In genomic region chr9:111145497-111146190, GRCm38 (mm10) we compare ENCODE assay signal across 20 mouse cellular contexts. TPM values are rescaled to one million over a fixed set of nuclear protein-coding genes. Genes with fewer than 3 reads are reported as not detected.
A peak's percentile ranks its signal among the peaks of the same experiment; 100 is the strongest.
DNase-seq lines count a peak whose midpoint lies in the region; ATAC-seq and TF ChIP-seq lines count a peak whose summit lies in the region.
"Had no signal": no experiment of that assay in that cellular context is flagged by ENCODE, and none has a peak within 500 bp of the region (broad histone marks: within the 10 kb centered on the region; RNA-seq: fewer than 3 reads in every experiment).

No protein-coding gene starts in this region.

- peak; percentile 57 for DNase-seq in lung, postnatal 0 days (ENCODE audit: low spot score)
- DNase-seq in lung, postnatal 10 days: no peak
- no peak for DNase-seq in stomach, postnatal 0 days (ENCODE audit: low spot score)
- no peak for DNase-seq in B cell, adult 2 months
- DNase-seq in forebrain, embryonic 10.5 days (ENCODE audit: extremely low spot score, low spot score): no peak
- DNase-seq: cerebellum, postnatal 14 days; kidney, adult 8-10 months; kidney, postnatal 25 days; layer of hippocampus, adult 9-11 months; lung, embryonic 14.5 days; thymus, postnatal 36 days had no signal

- ATAC-seq in heart, embryonic 13.5 days (ENCODE audit: extremely low read depth, insufficient number of reproducible peaks, low FRiP score, low TSS enrichment): no peak
- no peak for ATAC-seq in heart, embryonic 12.5 days (ENCODE audit: insufficient number of reproducible peaks, low FRiP score)
- ATAC-seq in lung, postnatal 0 days: peak; percentile 34
- ATAC-seq in stomach, postnatal 0 days (ENCODE audit: low FRiP score, low TSS enrichment): 0 out of 2 replicates have a peak, but pooled peaks have one; percentile 19
- ATAC-seq: forebrain, embryonic 15.5 days had no signal

- TF ChIP-seq POLR2A in cortical plate, adult 2 months (IDR thresholded peaks at IDR 0.05; ENCODE audit: extremely low read depth, insufficient read depth, low read length): no peak

- 0 out of 2 replicates have a peak overlapping the region, but pooled peaks have one; percentile 33 for H3K9ac ChIP-seq in heart, embryonic 13.5 days
- H3K9ac ChIP-seq in heart, embryonic 12.5 days: no peak overlapping the region
- no peak overlapping the region for H3K9ac ChIP-seq in lung, postnatal 0 days (replicated peaks; ENCODE audit: low read depth)
- no peak overlapping the region for H3K9ac ChIP-seq in stomach, postnatal 0 days (ENCODE audit: low read length)
- H3K9ac ChIP-seq: forebrain, embryonic 15.5 days; limb, embryonic 12.5 days; lung, embryonic 14.5 days; midbrain, embryonic 12.5 days had no signal

- no peak overlapping the region for H3K4me2 ChIP-seq in heart, embryonic 13.5 days
- no peak overlapping the region for H3K4me2 ChIP-seq in heart, embryonic 12.5 days
- H3K4me2 ChIP-seq in lung, postnatal 0 days (replicated peaks; ENCODE audit: low read depth, low read length): no peak overlapping the region
- H3K4me2 ChIP-seq in stomach, postnatal 0 days (replicated peaks; ENCODE audit: low read depth): no peak overlapping the region
- H3K4me2 ChIP-seq: forebrain, embryonic 15.5 days; limb, embryonic 12.5 days; lung, embryonic 14.5 days; midbrain, embryonic 12.5 days had no signal

- H3K27me3 ChIP-seq in heart, embryonic 13.5 days (replicated peaks): no peaks in the 10 kb centered on the region
- H3K27me3 ChIP-seq in heart, embryonic 12.5 days (replicated peaks): no peaks in the 10 kb centered on the region
- H3K27me3 ChIP-seq in lung, postnatal 0 days (replicated peaks; ENCODE audit: insufficient read depth, low read length): no peaks in the 10 kb centered on the region
- no peaks in the 10 kb centered on the region for H3K27me3 ChIP-seq in stomach, postnatal 0 days (ENCODE audit: control insufficient read depth, insufficient read depth, low read length)
- no peaks in the 10 kb centered on the region for H3K27me3 ChIP-seq in forebrain, embryonic 10.5 days (ENCODE audit: poor library complexity, severe bottlenecking)
- H3K27me3 ChIP-seq: forebrain, embryonic 15.5 days; limb, embryonic 12.5 days; midbrain, embryonic 12.5 days had no signal

- no peaks in the 10 kb centered on the region for H3K9me3 ChIP-seq in heart, embryonic 13.5 days
- H3K9me3 ChIP-seq in heart, embryonic 12.5 days (replicated peaks): no peaks in the 10 kb centered on the region
- H3K9me3 ChIP-seq in lung, postnatal 0 days (ENCODE audit: low read length): no peaks in the 10 kb centered on the region
- no peaks in the 10 kb centered on the region for H3K9me3 ChIP-seq in stomach, postnatal 0 days (ENCODE audit: control insufficient read depth, low read length)
- no peaks in the 10 kb centered on the region for H3K9me3 ChIP-seq in forebrain, embryonic 10.5 days
- H3K9me3 ChIP-seq: embryonic facial prominence, embryonic 10.5 days; forebrain, embryonic 15.5 days; limb, embryonic 12.5 days; midbrain, embryonic 12.5 days had no signal

- TF ChIP-seq CTCF in lung, postnatal 0 days (IDR thresholded peaks at IDR 0.05): no peak
- TF ChIP-seq CTCF in cortical plate, adult 2 months (IDR thresholded peaks at IDR 0.05; ENCODE audit: extremely low read depth, insufficient read depth, low read length): no peak
- TF ChIP-seq CTCF in stomach, postnatal 0 days (IDR thresholded peaks at IDR 0.05; ENCODE audit: low read depth): no peak

- H3K36me3 ChIP-seq in heart, embryonic 13.5 days: peaks cover 25% of the 10 kb centered on the region
- peaks cover 12% of the 10 kb centered on the region for H3K36me3 ChIP-seq in heart, embryonic 12.5 days
- no peaks in the 10 kb centered on the region for H3K36me3 ChIP-seq in lung, postnatal 0 days (ENCODE audit: insufficient read depth, low read length)
- H3K36me3 ChIP-seq in stomach, postnatal 0 days (ENCODE audit: control insufficient read depth, insufficient read depth, low read length): no peaks in the 10 kb centered on the region
- H3K36me3 ChIP-seq in forebrain, embryonic 10.5 days (replicated peaks): peaks cover 15% of the 10 kb centered on the region
- H3K36me3 ChIP-seq: forebrain, embryonic 15.5 days; midbrain, embryonic 12.5 days had no signal

- whole genome bisulfite sequencing in heart, embryonic 13.5 days: 79% methylated on average over 3 of the region's 3 CpGs
- WGBS in heart, embryonic 12.5 days: 86% methylated on average over 3 of the region's 3 CpGs
- 60% methylated on average over 3 of the region's 3 CpGs for WGBS in lung, postnatal 0 days
- WGBS in stomach, postnatal 0 days: 82% methylated on average over 3 of the region's 3 CpGs
- 89% methylated on average over 3 of the region's 3 CpGs for WGBS in forebrain, embryonic 10.5 days

- H3K27ac ChIP-seq in heart, embryonic 13.5 days (replicated peaks): 0 out of 2 replicates have a peak overlapping the region, but pooled peaks have one; percentile 24
- H3K27ac ChIP-seq in heart, embryonic 12.5 days (ENCODE audit: poor library complexity, severe bottlenecking): no peak overlapping the region
- H3K27ac ChIP-seq in lung, postnatal 0 days (ENCODE audit: low read length): peak overlapping the region; percentile 72
- H3K27ac ChIP-seq in cortical plate, adult 2 months (ENCODE audit: insufficient read depth, low read length): 0 out of 2 replicates have a peak overlapping the region, but pooled peaks have one; percentile 17
- no peak overlapping the region for H3K27ac ChIP-seq in stomach, postnatal 0 days (replicated peaks)
- no peak overlapping the region for H3K27ac ChIP-seq in forebrain, embryonic 10.5 days
- H3K27ac ChIP-seq: embryonic facial prominence, embryonic 10.5 days; forebrain, embryonic 15.5 days; limb, embryonic 12.5 days; midbrain, embryonic 12.5 days had no signal

- TF ChIP-seq EP300 in lung, postnatal 0 days (IDR thresholded peaks at IDR 0.05): peak; percentile 76
- no peak for TF ChIP-seq EP300 in stomach, postnatal 0 days (optimal IDR thresholded peaks at IDR 0.05)

- no peak overlapping the region for H3K4me3 ChIP-seq in heart, embryonic 13.5 days
- H3K4me3 ChIP-seq in heart, embryonic 12.5 days: no peak overlapping the region
- no peak overlapping the region for H3K4me3 ChIP-seq in lung, postnatal 0 days (ENCODE audit: low read depth, low read length)
- H3K4me3 ChIP-seq in cortical plate, adult 2 months (ENCODE audit: insufficient read depth, low read length): no peak overlapping the region
- no peak overlapping the region for H3K4me3 ChIP-seq in stomach, postnatal 0 days (ENCODE audit: low read depth, low read length)
- H3K4me3 ChIP-seq in forebrain, embryonic 10.5 days: no peak overlapping the region
- H3K4me3 ChIP-seq: embryonic facial prominence, embryonic 10.5 days; erythroblast, embryonic 14.5 days; forebrain, embryonic 15.5 days; limb, embryonic 12.5 days; midbrain, embryonic 12.5 days; myocyte had no signal

- peaks cover 58% of the 10 kb centered on the region for H3K4me1 ChIP-seq in heart, embryonic 13.5 days
- H3K4me1 ChIP-seq in heart, embryonic 12.5 days (replicated peaks): peaks cover 46% of the 10 kb centered on the region
- H3K4me1 ChIP-seq in lung, postnatal 0 days (ENCODE audit: insufficient read depth, low read depth, low read length): peaks cover 30% of the 10 kb centered on the region
- peaks cover 2% of the 10 kb centered on the region for H3K4me1 ChIP-seq in cortical plate, adult 2 months (ENCODE audit: control insufficient read depth, insufficient read depth, low read length)
- H3K4me1 ChIP-seq in stomach, postnatal 0 days (replicated peaks; ENCODE audit: control insufficient read depth, insufficient read depth): 0 out of 2 replicates have a peak, but pooled peaks cover 4% of the 10 kb centered on the region
- peaks cover 4% of the 10 kb centered on the region for H3K4me1 ChIP-seq in forebrain, embryonic 10.5 days
- H3K4me1 ChIP-seq: forebrain, embryonic 15.5 days; midbrain, embryonic 12.5 days had no signal

RNA-seq across cellular contexts. Expression of gene Lrrfip2, which starts 28.3 kb away (rescaled TPM):
- polyA plus RNA-seq in heart, embryonic 13.5 days (2015; fragmentation: Nextera tagmentation; extraction: Ambion mirVana): 53.0 and 56.4 TPM in 2 replicates
- 65.8 and 70.4 TPM in 2 replicates for polyA plus RNA-seq in heart, embryonic 12.5 days (2016; fragmentation: Nextera tagmentation; extraction: Ambion mirVana)
- 47.7 and 54.2 TPM in 2 replicates for polyA plus RNA-seq in lung, postnatal 0 days (2015; fragmentation: Nextera tagmentation; extraction: Ambion mirVana)
- polyA plus RNA-seq in cortical plate, adult 2 months (2012; rRNA removed): 55.5 and 59.5 TPM in 2 replicates
- polyA plus RNA-seq in stomach, postnatal 0 days (2015; fragmentation: Nextera tagmentation; extraction: Ambion mirVana): 33.2 and 34.1 TPM in 2 replicates
- 41.8 and 42.1 TPM in 2 replicates for polyA plus RNA-seq in forebrain, embryonic 10.5 days (2016; fragmentation: Nextera tagmentation; extraction: Ambion mirVana)

Comparison
In these comparisons a context has a peak if more than half of its experiments do, and no peak if none do; other contexts are left out.
1. H3K27ac ChIP-seq: peak in heart, embryonic 13.5 days (single experiment), lung, postnatal 0 days (single experiment) and cortical plate, adult 2 months (single experiment); none in heart, embryonic 12.5 days (single experiment), stomach, postnatal 0 days (single experiment) and forebrain, embryonic 10.5 days (single experiment).
2. ATAC-seq: peak in lung, postnatal 0 days (single experiment) and stomach, postnatal 0 days (single experiment); none in heart, embryonic 13.5 days (single experiment) and heart, embryonic 12.5 days (single experiment).